Mouse (Mus musculus): ENCODE measurements around the gene Tmem254b. TPM values are rescaled to one million over a fixed set of nuclear protein-coding genes. Genes with fewer than 3 reads are reported as not detected.

Tmem254b gene
- 24.1 and 31.0 TPM in 2 replicates for polyA plus RNA-seq (2012; rRNA removed; ENCODE audit: low replicate concordance)

GRCm38 (mm10) chr14:26206926-26207247 is at the start of gene Tmem254b:
Gene Tmem254b, minus strand, starts transcription at chr14:26207041.

DNA sequence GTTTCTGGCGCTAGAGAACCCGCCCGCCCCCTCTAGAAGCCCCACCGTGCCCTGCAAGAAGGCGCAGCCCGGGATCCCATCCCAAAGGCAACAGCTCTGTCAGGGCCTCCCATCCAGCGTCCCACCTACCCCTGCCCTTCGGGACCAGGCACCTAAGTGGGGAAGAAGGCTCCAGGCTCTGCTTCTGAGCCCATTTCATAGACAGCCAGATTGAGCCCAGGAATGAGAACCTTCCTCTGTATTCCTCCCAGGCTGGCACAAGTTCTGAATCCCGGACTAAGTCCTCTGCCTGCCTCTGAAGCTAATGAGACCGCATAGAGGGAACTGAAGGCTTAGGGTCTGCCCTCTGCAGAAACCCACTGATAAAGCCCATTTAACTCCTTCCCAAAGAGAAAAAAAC is 24.5 kb downstream of the Tmem254b start, which contains the start of gene Plac9b:
Gene Plac9b (minus strand): TSS at position 101 of the 400 bp plus-strand sequence.

Other genes starting within 250 kb of the Tmem254b start
- 0.63 and 1.7 TPM in 2 replicates for gene Duxbl1, start 228.5 kb downstream of the Tmem254b start, polyA plus RNA-seq (2012; rRNA removed; ENCODE audit: low replicate concordance)
- 259 and 584 TPM in 2 replicates for gene Gm9780, start 164.3 kb downstream of the Tmem254b start, polyA plus RNA-seq (2012; rRNA removed; ENCODE audit: low replicate concordance)
- 34.8 and 36.1 TPM in 2 replicates for gene Tmem254c, start 139.7 kb downstream of the Tmem254b start, polyA plus RNA-seq (2012; rRNA removed; ENCODE audit: low replicate concordance)
- not detected in 2 replicates for gene Cphx2, start 125.5 kb downstream of the Tmem254b start, polyA plus RNA-seq (2012; rRNA removed; ENCODE audit: low replicate concordance)
- not detected in 2 replicates for gene Cphx3, start 124.7 kb downstream of the Tmem254b start, polyA plus RNA-seq (2012; rRNA removed; ENCODE audit: low replicate concordance)
- 0.56 and 0.95 TPM in 2 replicates for gene Duxbl2, start 88.7 kb downstream of the Tmem254b start, polyA plus RNA-seq (2012; rRNA removed; ENCODE audit: low replicate concordance)
- gene Plac9b, start 24.6 kb downstream of the Tmem254b start, polyA plus RNA-seq (2012; rRNA removed; ENCODE audit: low replicate concordance), result 67.8 and 108 TPM in 2 replicates
- gene Duxbl3, start 50.9 kb upstream of the Tmem254b start, polyA plus RNA-seq (2012; rRNA removed; ENCODE audit: low replicate concordance), result 0.30 and 0.56 TPM in 2 replicates

Measured in mammary gland, adult 2 months (tissue).